Mouse (Mus musculus) megakaryocyte, embryonic 14.5 days (primary cell): ENCODE measurements around the gene Exd1.

ENCODE experiments used
- FLI1 ChIP-seq: IDR thresholded peaks from 2 replicates; pipeline ENCODE4 v1.6.1; 2012; ENCODE audit warnings: low read length, inconsistent platforms, mixed read lengths
- GATA1 ChIP-seq: IDR thresholded peaks from 3 replicates; pipeline ENCODE4 v1.6.1; 2012; ENCODE audit warnings: mixed read lengths, low read length, inconsistent platforms, borderline replicate concordance

- TF ChIP-seq GATA1 (no peak), FLI1 (no peak)
Observed at GRCm38 (mm10) chr2:119477571-119478396, 69.6 kb downstream of the Exd1 start, which contains the start of gene Ino80.
